Mouse (Mus musculus) forebrain, embryonic 13.5 days (tissue): ENCODE measurements around the gene Fbxl7. TPM values are rescaled to one million over a fixed set of nuclear protein-coding genes. Genes with fewer than 3 reads are reported as not detected.

Experiments
- ATAC-seq: fragments of 200-750 bp; cut with Nextera tagmentation; 2 replicates; pipeline ENCODE4 v1.8.0; 2017
- H3K27ac ChIP-seq: fragments of 300-500 bp; sonication (generic); 2 replicates; pipeline ENCODE4 v1.5.1; 2015; ENCODE audit warnings: inconsistent platforms, mild to moderate bottlenecking, moderate library complexity
- H3K27me3 ChIP-seq: fragments of 300-500 bp; sonication (generic); 2 replicates; pipeline ENCODE4 v1.6.1; 2015; ENCODE audit warnings: mild to moderate bottlenecking, inconsistent platforms
- H3K36me3 ChIP-seq: fragments of 300-500 bp; sonication (generic); 2 replicates; pipeline ENCODE4 v1.6.1; 2015; ENCODE audit warnings: mild to moderate bottlenecking, inconsistent platforms; ENCODE audit not compliant: poor library complexity, severe bottlenecking
- H3K4me1 ChIP-seq: fragments of 300-500 bp; sonication (generic); 2 replicates; pipeline ENCODE4 v1.6.1; 2015; ENCODE audit warnings: inconsistent platforms
- H3K4me2 ChIP-seq: fragments of 300-500 bp; sonication (generic); 2 replicates; pipeline ENCODE4 v1.6.1; 2015; ENCODE audit warnings: inconsistent platforms, mild to moderate bottlenecking, moderate library complexity
- H3K4me3 ChIP-seq: fragments of 300-500 bp; sonication (generic); 2 replicates; pipeline ENCODE4 v1.5.1; 2015; ENCODE audit warnings: mild to moderate bottlenecking, inconsistent platforms
- H3K9ac ChIP-seq: fragments of 300-500 bp; sonication (generic); 2 replicates; pipeline ENCODE4 v1.6.1; 2015; ENCODE audit warnings: mild to moderate bottlenecking, inconsistent platforms
- H3K9me3 ChIP-seq: fragments of 300-500 bp; sonication (generic); replicated peaks from 2 replicates; pipeline ENCODE4 v1.6.1; 2016; ENCODE audit warnings: inconsistent platforms
- WGBS: fragments of 180-500 bp; shearing (Covaris S2); methylation state at CpG from one replicate; pipeline ENCODE4 v1.1.7; 2015; 5-methylcytosine and 5-hydroxymethylcytosine counted together
- polyA plus RNA-seq: library from polyadenylated mRNA; unstranded; fragments of >200 nt; fragmentation: Nextera tagmentation; extraction: Ambion mirVana; gene quantifications from 2 replicates; pipeline ENCODE4 v1.2.1, GENCODE M21; 2015

The Fbxl7 gene
- polyA plus RNA-seq, 1 experiment from 2014 or later, result 7.4 TPM

GRCm38 (mm10) chr15:26872234-26872633 lies 23.1 kb downstream of the Fbxl7 start:
- Histone ChIP-seq H3K27ac (no peak overlapping the region), H3K4me1 (peaks cover 10% of the 10 kb centered on the region), H3K27me3 (no peaks in the 10 kb centered on the region), H3K36me3 (no peaks in the 10 kb centered on the region), H3K4me3 (no peak overlapping the region), H3K9me3 (no peaks in the 10 kb centered on the region), H3K4me2 (no peak overlapping the region), H3K9ac (no peak overlapping the region)
- ATAC-seq, result 0 out of 2 replicates have a peak, but pooled peaks have one; percentile 16
- 31% methylated on average over 1 of the region's 1 CpGs for WGBS

GRCm38 (mm10) chr15:26869197-26869596 lies 26.2 kb downstream of the Fbxl7 start:
- WGBS, result 84% methylated on average over 3 of the region's 3 CpGs
- no peak for ATAC-seq
- H3K4me1 ChIP-seq, result no peaks in the 10 kb centered on the region

GRCm38 (mm10) chr15:26867521-26867920 lies 27.9 kb downstream of the Fbxl7 start:
- no peak overlapping the region for H3K4me2 ChIP-seq
- no peaks in the 10 kb centered on the region for H3K36me3 ChIP-seq
- H3K9ac ChIP-seq, result no peak overlapping the region
- H3K4me1 ChIP-seq, result no peaks in the 10 kb centered on the region
- H3K9me3 ChIP-seq, result no peaks in the 10 kb centered on the region
- no peak overlapping the region for H3K27ac ChIP-seq
- no peaks in the 10 kb centered on the region for H3K27me3 ChIP-seq
- WGBS, result 89% methylated on average over 5 of the region's 5 CpGs
- no peak overlapping the region for H3K4me3 ChIP-seq
- ATAC-seq, result no peak

More at GRCm38 (mm10) chr15:26869197-26869596, 26.2 kb downstream of the Fbxl7 start:
- Histone ChIP-seq H3K4me2 (no peak overlapping the region), H3K27ac (no peak overlapping the region), H3K27me3 (no peaks in the 10 kb centered on the region), H3K9me3 (no peaks in the 10 kb centered on the region), H3K36me3 (no peaks in the 10 kb centered on the region), H3K9ac (no peak overlapping the region), H3K4me3 (no peak overlapping the region)

GRCm38 (mm10) chr15:26862173-26862572 lies 33.2 kb downstream of the Fbxl7 start:
- no peaks in the 10 kb centered on the region for H3K27me3 ChIP-seq
- WGBS, result 76% methylated on average over 2 of the region's 2 CpGs
- H3K27ac ChIP-seq, result no peak overlapping the region
- no peaks in the 10 kb centered on the region for H3K36me3 ChIP-seq
- no peaks in the 10 kb centered on the region for H3K9me3 ChIP-seq
- H3K9ac ChIP-seq, result no peak overlapping the region
- no peak for ATAC-seq
- no peaks in the 10 kb centered on the region for H3K4me1 ChIP-seq
- no peak overlapping the region for H3K4me3 ChIP-seq
- no peak overlapping the region for H3K4me2 ChIP-seq

GRCm38 (mm10) chr15:26849626-26850025 lies 45.8 kb downstream of the Fbxl7 start:
- Histone ChIP-seq H3K27me3 (no peaks in the 10 kb centered on the region), H3K36me3 (no peaks in the 10 kb centered on the region), H3K4me3 (no peak overlapping the region), H3K4me2 (no peak overlapping the region), H3K9me3 (no peaks in the 10 kb centered on the region), H3K27ac (no peak overlapping the region), H3K4me1 (peaks cover 8% of the 10 kb centered on the region; the same call in 1 of the 2 replicates), H3K9ac (no peak overlapping the region)
- ATAC-seq, result no peak
- 65% methylated on average over 1 of the region's 1 CpGs for WGBS

- 92% methylated on average over 6 of the region's 6 CpGs for WGBS
- H3K4me2 ChIP-seq, result no peak overlapping the region
- ATAC-seq, result no peak
- no peaks in the 10 kb centered on the region for H3K27me3 ChIP-seq
- H3K9me3 ChIP-seq, result no peaks in the 10 kb centered on the region
- H3K36me3 ChIP-seq, result no peaks in the 10 kb centered on the region
- H3K4me1 ChIP-seq, result peaks cover 8% of the 10 kb centered on the region; the same call in 1 of the 2 replicates
- H3K9ac ChIP-seq, result no peak overlapping the region
- H3K27ac ChIP-seq, result no peak overlapping the region
- no peak overlapping the region for H3K4me3 ChIP-seq
Observed at GRCm38 (mm10) chr15:26842216-26842615, 53.2 kb downstream of the Fbxl7 start.

- no peaks in the 10 kb centered on the region for H3K9me3 ChIP-seq
- no peak overlapping the region for H3K4me2 ChIP-seq
- H3K27me3 ChIP-seq, result no peaks in the 10 kb centered on the region
- no peak overlapping the region for H3K27ac ChIP-seq
- H3K4me3 ChIP-seq, result no peak overlapping the region
- ATAC-seq, result no peak
- WGBS, result 98% methylated on average over 1 of the region's 1 CpGs
- no peaks in the 10 kb centered on the region for H3K36me3 ChIP-seq
- no peaks in the 10 kb centered on the region for H3K4me1 ChIP-seq
- H3K9ac ChIP-seq, result no peak overlapping the region
Observed at GRCm38 (mm10) chr15:26838386-26838785, 57.0 kb downstream of the Fbxl7 start.

GRCm38 (mm10) chr15:26837200-26837599 lies 58.2 kb downstream of the Fbxl7 start:
- no peaks in the 10 kb centered on the region for H3K9me3 ChIP-seq
- no peak for ATAC-seq
- H3K4me1 ChIP-seq, result no peaks in the 10 kb centered on the region
- H3K4me3 ChIP-seq, result no peak overlapping the region
- no peak overlapping the region for H3K4me2 ChIP-seq
- 57% methylated on average over 3 of the region's 3 CpGs for WGBS
- H3K9ac ChIP-seq, result no peak overlapping the region
- H3K27ac ChIP-seq, result no peak overlapping the region
- no peaks in the 10 kb centered on the region for H3K27me3 ChIP-seq
- no peaks in the 10 kb centered on the region for H3K36me3 ChIP-seq

GRCm38 (mm10) chr15:26834415-26834814 lies 61.0 kb downstream of the Fbxl7 start:
- no peaks in the 10 kb centered on the region for H3K27me3 ChIP-seq
- no peak overlapping the region for H3K27ac ChIP-seq
- ATAC-seq, result no peak
- H3K4me2 ChIP-seq, result no peak overlapping the region
- WGBS, result 90% methylated on average over 5 of the region's 5 CpGs
- no peaks in the 10 kb centered on the region for H3K36me3 ChIP-seq
- H3K9me3 ChIP-seq, result no peaks in the 10 kb centered on the region
- no peaks in the 10 kb centered on the region for H3K4me1 ChIP-seq
- no peak overlapping the region for H3K9ac ChIP-seq
- H3K4me3 ChIP-seq, result no peak overlapping the region

GRCm38 (mm10) chr15:26831141-26831540 lies 64.2 kb downstream of the Fbxl7 start:
- Histone ChIP-seq H3K4me3 (no peak overlapping the region), H3K27me3 (no peaks in the 10 kb centered on the region), H3K4me1 (no peaks in the 10 kb centered on the region), H3K27ac (no peak overlapping the region), H3K4me2 (no peak overlapping the region), H3K9ac (no peak overlapping the region), H3K36me3 (no peaks in the 10 kb centered on the region), H3K9me3 (no peaks in the 10 kb centered on the region)
- no peak for ATAC-seq
- WGBS, result 91% methylated on average over 4 of the region's 4 CpGs

- no peak overlapping the region for H3K9ac ChIP-seq
- no peak overlapping the region for H3K4me2 ChIP-seq
- H3K9me3 ChIP-seq, result no peaks in the 10 kb centered on the region
- H3K27ac ChIP-seq, result no peak overlapping the region
- no peak overlapping the region for H3K4me3 ChIP-seq
- no peaks in the 10 kb centered on the region for H3K36me3 ChIP-seq
- H3K4me1 ChIP-seq, result no peaks in the 10 kb centered on the region
- no peaks in the 10 kb centered on the region for H3K27me3 ChIP-seq
- WGBS, result 93% methylated on average over 1 of the region's 1 CpGs
- ATAC-seq, result no peak
Observed at GRCm38 (mm10) chr15:26816931-26817330, 78.4 kb downstream of the Fbxl7 start.

GRCm38 (mm10) chr15:26812856-26813255 lies 82.5 kb downstream of the Fbxl7 start:
- no peak overlapping the region for H3K4me3 ChIP-seq
- 91% methylated on average over 3 of the region's 3 CpGs for WGBS
- no peak overlapping the region for H3K27ac ChIP-seq
- no peak overlapping the region for H3K4me2 ChIP-seq
- no peak for ATAC-seq
- H3K9ac ChIP-seq, result no peak overlapping the region
- no peaks in the 10 kb centered on the region for H3K36me3 ChIP-seq
- no peaks in the 10 kb centered on the region for H3K27me3 ChIP-seq
- no peaks in the 10 kb centered on the region for H3K9me3 ChIP-seq
- no peaks in the 10 kb centered on the region for H3K4me1 ChIP-seq

- no peak overlapping the region for H3K27ac ChIP-seq
- no peaks in the 10 kb centered on the region for H3K36me3 ChIP-seq
- WGBS, result 91% methylated on average over 3 of the region's 3 CpGs
- no peak overlapping the region for H3K4me3 ChIP-seq
- no peak overlapping the region for H3K9ac ChIP-seq
- no peaks in the 10 kb centered on the region for H3K9me3 ChIP-seq
- no peak overlapping the region for H3K4me2 ChIP-seq
- no peaks in the 10 kb centered on the region for H3K27me3 ChIP-seq
- no peak for ATAC-seq
- H3K4me1 ChIP-seq, result no peaks in the 10 kb centered on the region
Observed at GRCm38 (mm10) chr15:26809569-26809968, 85.8 kb downstream of the Fbxl7 start.
